Mouse (Mus musculus): ENCODE results near the gene Irf2bp1. TPM values are rescaled to one million over a fixed set of nuclear protein-coding genes. Genes with fewer than 3 reads are reported as not detected.

The Irf2bp1 gene
- polyA plus RNA-seq, 1 experiment from 2014 or later: 11.7 TPM

GRCm38 (mm10) chr7:19049252-19049651 lies 45.4 kb downstream of the Irf2bp1 start:
- Histone ChIP-seq H3K4me1 (ENCODE audit: insufficient read depth, low read depth, low read length) (no peaks in the 10 kb centered on the region), H3K9me3 (ENCODE audit: low read length) (no peaks in the 10 kb centered on the region), H3K36me3 (ENCODE audit: insufficient read depth, low read length) (peaks cover 43% of the 10 kb centered on the region), H3K9ac (replicated peaks; ENCODE audit: low read depth) (no peak overlapping the region), H3K4me2 (replicated peaks; ENCODE audit: low read depth, low read length) (no peak overlapping the region), H3K27ac (ENCODE audit: low read length) (no peak overlapping the region), H3K4me3 (ENCODE audit: low read depth, low read length) (no peak overlapping the region), H3K27me3 (replicated peaks; ENCODE audit: insufficient read depth, low read length) (no peaks in the 10 kb centered on the region)
- ATAC-seq (no peak), DNase-seq (ENCODE audit: low spot score) (no peak)
- TF ChIP-seq CTCF (IDR thresholded peaks at IDR 0.05): no peak
- TF ChIP-seq EP300 (IDR thresholded peaks at IDR 0.05): no peak
- 94% methylated on average over 5 of the region's 5 CpGs for WGBS

GRCm38 (mm10) chr7:19050172-19050571 lies 46.3 kb downstream of the Irf2bp1 start:
- no peak overlapping the region for H3K27ac ChIP-seq (ENCODE audit: low read length)
- DNase-seq (ENCODE audit: low spot score): no peak
- TF ChIP-seq CTCF (IDR thresholded peaks at IDR 0.05): no peak
- TF ChIP-seq EP300 (IDR thresholded peaks at IDR 0.05): no peak
- no peaks in the 10 kb centered on the region for H3K9me3 ChIP-seq (ENCODE audit: low read length)
- WGBS: 78% methylated on average over 8 of the region's 8 CpGs
- H3K4me3 ChIP-seq (ENCODE audit: low read depth, low read length): no peak overlapping the region
- no peaks in the 10 kb centered on the region for H3K4me1 ChIP-seq (ENCODE audit: insufficient read depth, low read depth, low read length)
- no peak overlapping the region for H3K4me2 ChIP-seq (replicated peaks; ENCODE audit: low read depth, low read length)
- no peak for ATAC-seq
- no peak overlapping the region for H3K9ac ChIP-seq (replicated peaks; ENCODE audit: low read depth)
- peaks cover 34% of the 10 kb centered on the region for H3K36me3 ChIP-seq (ENCODE audit: insufficient read depth, low read length)
- H3K27me3 ChIP-seq (replicated peaks; ENCODE audit: insufficient read depth, low read length): no peaks in the 10 kb centered on the region

GRCm38 (mm10) chr7:19051161-19051560 lies 47.3 kb downstream of the Irf2bp1 start:
- H3K4me2 ChIP-seq (replicated peaks; ENCODE audit: low read depth, low read length): no peak overlapping the region
- 58% methylated on average over 4 of the region's 4 CpGs for WGBS
- no peaks in the 10 kb centered on the region for H3K27me3 ChIP-seq (replicated peaks; ENCODE audit: insufficient read depth, low read length)
- peaks cover 25% of the 10 kb centered on the region for H3K36me3 ChIP-seq (ENCODE audit: insufficient read depth, low read length)
- no peak for DNase-seq (ENCODE audit: low spot score)
- ATAC-seq: no peak
- no peak overlapping the region for H3K27ac ChIP-seq (ENCODE audit: low read length)
- TF ChIP-seq EP300 (IDR thresholded peaks at IDR 0.05): no peak
- no peak for TF ChIP-seq CTCF (IDR thresholded peaks at IDR 0.05)
- no peaks in the 10 kb centered on the region for H3K4me1 ChIP-seq (ENCODE audit: insufficient read depth, low read depth, low read length)
- no peaks in the 10 kb centered on the region for H3K9me3 ChIP-seq (ENCODE audit: low read length)
- H3K9ac ChIP-seq (replicated peaks; ENCODE audit: low read depth): no peak overlapping the region
- H3K4me3 ChIP-seq (ENCODE audit: low read depth, low read length): no peak overlapping the region

GRCm38 (mm10) chr7:19052345-19053135 lies 48.7 kb downstream of the Irf2bp1 start:
- no peak overlapping the region for H3K4me3 ChIP-seq (ENCODE audit: low read depth, low read length)

GRCm38 (mm10) chr7:19053136-19053532 lies 49.3 kb downstream of the Irf2bp1 start:
- Histone ChIP-seq H3K36me3 (ENCODE audit: insufficient read depth, low read length) (0 out of 2 replicates have a peak, but pooled peaks cover 10% of the 10 kb centered on the region), H3K9me3 (ENCODE audit: low read length) (no peaks in the 10 kb centered on the region), H3K27ac (ENCODE audit: low read length) (no peak overlapping the region), H3K4me2 (replicated peaks; ENCODE audit: low read depth, low read length) (no peak overlapping the region), H3K27me3 (replicated peaks; ENCODE audit: insufficient read depth, low read length) (no peaks in the 10 kb centered on the region), H3K9ac (replicated peaks; ENCODE audit: low read depth) (no peak overlapping the region), H3K4me1 (ENCODE audit: insufficient read depth, low read depth, low read length) (no peaks in the 10 kb centered on the region), H3K4me3 (ENCODE audit: low read depth, low read length) (no peak overlapping the region)
- no peak for ATAC-seq
- no peak for DNase-seq (ENCODE audit: low spot score)
- 93% methylated on average over 7 of the region's 7 CpGs for WGBS
- TF ChIP-seq CTCF (IDR thresholded peaks at IDR 0.05) (no peak), EP300 (IDR thresholded peaks at IDR 0.05) (no peak)

More at GRCm38 (mm10) chr7:19052345-19053135, 48.7 kb downstream of the Irf2bp1 start:
- H3K27ac ChIP-seq (ENCODE audit: low read length): no peak overlapping the region
- H3K4me2 ChIP-seq (replicated peaks; ENCODE audit: low read depth, low read length): no peak overlapping the region
- H3K9me3 ChIP-seq (ENCODE audit: low read length): no peaks in the 10 kb centered on the region
- ATAC-seq: no peak
- 0 out of 2 replicates have a peak, but pooled peaks cover 12% of the 10 kb centered on the region for H3K36me3 ChIP-seq (ENCODE audit: insufficient read depth, low read length)
- 89% methylated on average over 15 of the region's 15 CpGs for WGBS
- no peaks in the 10 kb centered on the region for H3K27me3 ChIP-seq (replicated peaks; ENCODE audit: insufficient read depth, low read length)
- no peak for TF ChIP-seq CTCF (IDR thresholded peaks at IDR 0.05)
- no peak for TF ChIP-seq EP300 (IDR thresholded peaks at IDR 0.05)
- H3K4me1 ChIP-seq (ENCODE audit: insufficient read depth, low read depth, low read length): no peaks in the 10 kb centered on the region
- H3K9ac ChIP-seq (replicated peaks; ENCODE audit: low read depth): no peak overlapping the region
- no peak for DNase-seq (ENCODE audit: low spot score)

- H3K27me3 ChIP-seq (replicated peaks; ENCODE audit: insufficient read depth, low read length): no peaks in the 10 kb centered on the region
- 0 out of 2 replicates have a peak, but pooled peaks cover 10% of the 10 kb centered on the region for H3K36me3 ChIP-seq (ENCODE audit: insufficient read depth, low read length)
- no peak within 1 kb of the TSS for H3K4me2 ChIP-seq (replicated peaks; ENCODE audit: low read depth, low read length)
- no peaks in the 10 kb centered on the region for H3K9me3 ChIP-seq (ENCODE audit: low read length)
- peak; percentile 38 for DNase-seq (ENCODE audit: low spot score)
- H3K4me3 ChIP-seq (ENCODE audit: low read depth, low read length): no peak within 1 kb of the TSS
- peak; percentile 36 for ATAC-seq
- H3K9ac ChIP-seq (replicated peaks; ENCODE audit: low read depth): no peak within 1 kb of the TSS
- peak; percentile 71 for TF ChIP-seq CTCF (IDR thresholded peaks at IDR 0.05)
- TF ChIP-seq EP300 (IDR thresholded peaks at IDR 0.05): no peak
- H3K27ac ChIP-seq (ENCODE audit: low read length): no peak within 1 kb of the TSS
- WGBS: 35% methylated on average over 33 of the region's 33 CpGs
- no peaks in the 10 kb centered on the region for H3K4me1 ChIP-seq (ENCODE audit: insufficient read depth, low read depth, low read length)
Measured at GRCm38 (mm10) chr7:19054047-19054776, 50.4 kb downstream of the Irf2bp1 start, which contains the start of gene Rsph6a. Rsph6a (plus strand) TSS chr7:19054690.
